Mouse (Mus musculus) liver, embryonic 14.5 days (tissue): Measurements from ENCODE around the gene Ankrd44. TPM values are rescaled to one million over a fixed set of nuclear protein-coding genes. Genes with fewer than 3 reads are reported as not detected.

Experiments used
- ATAC-seq: fragments of 200-750 bp; cut with Nextera tagmentation; 2 replicates; pipeline ENCODE4 v1.8.0; 2017; ENCODE audit warnings: moderate number of reproducible peaks, mild to moderate bottlenecking, moderate library complexity; ENCODE audit not compliant: insufficient read depth
- DNase-seq, 3 experiments: peaks; one replicate each; pipeline ENCODE4 v3.0.0-alpha.2; 2012 to 2013; ENCODE audit warnings: low read depth in 3 of 3, low spot score in 3 of 3
- H3K27ac ChIP-seq: fragments of 300-500 bp; sonication (generic); 2 replicates; pipeline ENCODE4 v1.5.1; 2014; ENCODE audit warnings: moderate library complexity, mild to moderate bottlenecking, control low read depth, inconsistent platforms
- H3K27me3 ChIP-seq: fragments of 300-500 bp; sonication (generic); 2 replicates; pipeline ENCODE4 v1.6.1; 2014; ENCODE audit warnings: mild to moderate bottlenecking, low read length, moderate library complexity; ENCODE audit not compliant: control insufficient read depth, insufficient read depth
- H3K36me3 ChIP-seq: fragments of 300-500 bp; sonication (generic); replicated peaks from 2 replicates; pipeline ENCODE4 v1.6.1; 2014; ENCODE audit warnings: low read depth; ENCODE audit not compliant: control insufficient read depth, insufficient read depth
- H3K4me1 ChIP-seq, 2 experiments: fragments of 200-500 bp in 1 of 2; fragments of 300-500 bp in 1 of 2; sonication (generic) in 1 of 2; replicated peaks; 2 replicates each; pipeline ENCODE4 v1.6.1; 2012 to 2014; ENCODE audit warnings: antibody characterized with exemption in 1 of 2, inconsistent platforms in 1 of 2, low read length in 1 of 2; ENCODE audit not compliant: control insufficient read depth in 2 of 2, insufficient read depth in 2 of 2
- H3K4me2 ChIP-seq: fragments of 300-500 bp; sonication (generic); 2 replicates; pipeline ENCODE4 v1.6.1; 2014; ENCODE audit warnings: low read depth, mild to moderate bottlenecking, control low read depth, moderate library complexity
- H3K4me3 ChIP-seq, 2 experiments: fragments of 200-500 bp in 1 of 2; fragments of 300-500 bp in 1 of 2; sonication (generic) in 1 of 2; 2 replicates each; pipeline ENCODE4 v1.5.1; 2012 to 2014; ENCODE audit warnings: low read depth in 2 of 2, low read length in 2 of 2, mild to moderate bottlenecking in 2 of 2, control low read depth in 1 of 2, inconsistent platforms in 1 of 2, moderate library complexity in 1 of 2; ENCODE audit not compliant: insufficient read depth in 1 of 2
- H3K9ac ChIP-seq: fragments of 300-500 bp; sonication (generic); replicated peaks from 2 replicates; pipeline ENCODE4 v1.6.1; 2014; ENCODE audit warnings: mild to moderate bottlenecking, control low read depth, moderate library complexity
- H3K9me3 ChIP-seq: fragments of 300-500 bp; sonication (generic); 2 replicates; pipeline ENCODE4 v1.6.1; 2016; ENCODE audit warnings: low read length, mixed read lengths; ENCODE audit not compliant: control insufficient read depth
- CTCF ChIP-seq: IDR thresholded peaks from 2 replicates; pipeline ENCODE4 v1.5.1; 2016; ENCODE audit warnings: antibody characterized with exemption, low read depth, control low read depth
- EP300 ChIP-seq: IDR thresholded peaks from 2 replicates; pipeline ENCODE4 v1.6.1; 2016; ENCODE audit warnings: antibody characterized with exemption, low read depth
- WGBS: fragments of 180-500 bp; shearing (Covaris S2); extraction: QIAGEN DNeasy Blood & Tissue Kit; methylation state at CpG from one replicate; pipeline ENCODE4 v1.1.7; 2014; ENCODE audit not compliant: insufficient replicate concordance; 5-methylcytosine and 5-hydroxymethylcytosine counted together
- polyA plus RNA-seq, 2 experiments: library from polyadenylated mRNA; depleted of rRNA in 1 of 2; stranded (reverse) in 1 of 2; unstranded in 1 of 2; fragments of >200 nt; fragmentation: Nextera tagmentation in 1 of 2; extraction: Ambion mirVana in 1 of 2; gene quantifications; 2 replicates each; pipeline versions ENCODE4 v1.2.1 to v1.2.3; 2012 to 2014

Gene Ankrd44
- polyA plus RNA-seq, 2 experiments = 4.2 to 6.1 TPM

GRCm38 (mm10) chr1:54859876-54860275 lies 66.3 kb downstream of the Ankrd44 start:
- Histone ChIP-seq H3K9ac (no peak overlapping the region), H3K4me2 (no peak overlapping the region), H3K4me3 (no peak overlapping the region), H3K27me3 (no peaks in the 10 kb centered on the region), H3K4me1 (peaks cover 0 to 18% of the 10 kb centered on the region in 2 experiments; a peak in 2 of 4 replicates), H3K9me3 (no peaks in the 10 kb centered on the region), H3K27ac (no peak overlapping the region), H3K36me3 (no peaks in the 10 kb centered on the region)
- no peak for ATAC-seq
- TF ChIP-seq EP300 = no peak
- TF ChIP-seq CTCF = no peak
- no peak for DNase-seq

- H3K9ac ChIP-seq = no peak overlapping the region
- no peak for TF ChIP-seq EP300
- TF ChIP-seq CTCF = no peak
- no peak overlapping the region for H3K4me2 ChIP-seq
- H3K9me3 ChIP-seq = no peaks in the 10 kb centered on the region
- no peak for ATAC-seq
- 67% methylated on average over 2 of the region's 2 CpGs for WGBS
- peaks cover 0 to 16% of the 10 kb centered on the region in 2 experiments; a peak in 2 of 4 replicates for H3K4me1 ChIP-seq
- H3K36me3 ChIP-seq = no peaks in the 10 kb centered on the region
- no peak for DNase-seq
- no peak overlapping the region for H3K27ac ChIP-seq
- H3K27me3 ChIP-seq = no peaks in the 10 kb centered on the region
- no peak overlapping the region for H3K4me3 ChIP-seq
Measured at GRCm38 (mm10) chr1:54858898-54859297, 67.3 kb downstream of the Ankrd44 start.

- H3K27me3 ChIP-seq = no peaks in the 10 kb centered on the region
- 73% methylated on average over 7 of the region's 7 CpGs for WGBS
- no peak for ATAC-seq
Measured at GRCm38 (mm10) chr1:54856502-54856901, 69.7 kb downstream of the Ankrd44 start.

GRCm38 (mm10) chr1:54855970-54856369 lies 70.2 kb downstream of the Ankrd44 start:
- Histone ChIP-seq H3K27ac (no peak overlapping the region), H3K36me3 (no peaks in the 10 kb centered on the region), H3K9ac (no peak overlapping the region), H3K4me3 (no peak overlapping the region), H3K9me3 (no peaks in the 10 kb centered on the region), H3K4me1 (peaks cover 0 to 16% of the 10 kb centered on the region in 2 experiments; a peak in 2 of 4 replicates), H3K4me2 (no peak overlapping the region), H3K27me3 (no peaks in the 10 kb centered on the region)
- DNase-seq (no peak), ATAC-seq (no peak; the same call in 1 of the 2 replicates)
- 55% methylated on average over 3 of the region's 3 CpGs for WGBS
- TF ChIP-seq CTCF (no peak), EP300 (no peak)

More at GRCm38 (mm10) chr1:54856502-54856901, 69.7 kb downstream of the Ankrd44 start:
- DNase-seq = no peak
- Histone ChIP-seq H3K36me3 (no peaks in the 10 kb centered on the region), H3K9ac (no peak overlapping the region), H3K4me3 (no peak overlapping the region), H3K27ac (no peak overlapping the region), H3K4me2 (no peak overlapping the region), H3K9me3 (no peaks in the 10 kb centered on the region), H3K4me1 (peaks cover 0 to 14% of the 10 kb centered on the region in 2 experiments; a peak in 2 of 4 replicates)
- TF ChIP-seq CTCF (no peak), EP300 (no peak)

GRCm38 (mm10) chr1:54854388-54854787 lies 71.8 kb downstream of the Ankrd44 start:
- no peaks in the 10 kb centered on the region for H3K9me3 ChIP-seq
- 65% methylated on average over 1 of the region's 1 CpGs for WGBS
- DNase-seq (no peak), ATAC-seq (no peak)
- no peak overlapping the region for H3K4me2 ChIP-seq
- H3K4me1 ChIP-seq = peaks cover 0 to 19% of the 10 kb centered on the region in 2 experiments; a peak in 2 of 4 replicates
- TF ChIP-seq EP300 (no peak), CTCF (no peak)
- no peak overlapping the region for H3K9ac ChIP-seq
- H3K36me3 ChIP-seq = no peaks in the 10 kb centered on the region
- H3K27ac ChIP-seq = no peak overlapping the region
- H3K27me3 ChIP-seq = no peaks in the 10 kb centered on the region
- H3K4me3 ChIP-seq = no peak overlapping the region
